Comparison of ENCODE assay signal across 14 mouse cellular contexts in the genomic region with DNA sequence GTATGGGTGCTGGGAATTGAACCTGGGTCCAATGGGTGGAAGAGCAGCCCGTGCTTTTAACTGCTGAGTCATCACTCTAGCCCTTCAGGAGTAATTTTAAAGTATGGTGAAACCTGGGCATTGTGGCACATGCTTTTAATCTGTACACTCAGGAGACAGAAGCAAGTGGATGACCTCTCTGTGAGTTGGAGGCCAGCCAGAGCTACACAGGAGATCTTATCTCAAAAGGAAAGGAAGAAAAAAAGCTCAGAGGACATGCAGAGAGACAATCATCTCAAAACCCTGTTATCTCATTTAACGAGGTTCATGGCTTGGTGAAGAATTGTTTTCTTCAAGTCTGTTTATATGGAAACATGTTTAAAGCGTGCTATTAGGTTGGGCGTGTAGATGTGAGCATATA. TPM values are rescaled to one million over a fixed set of nuclear protein-coding genes. Genes with fewer than 3 reads are reported as not detected.
A peak's percentile ranks its signal among the peaks of the same experiment; 100 is the strongest.
DNase-seq lines count a peak whose midpoint lies in the region; ATAC-seq lines count a peak whose summit lies in the region.
"Had no signal": no experiment of that assay in that cellular context is flagged by ENCODE, and none has a peak within 500 bp of the region (broad histone marks: within the 10 kb centered on the region; RNA-seq: fewer than 3 reads in every experiment).

No protein-coding gene starts in this region.

- DNase-seq in adrenal gland, postnatal 10 days = peak; percentile 40
- no peak for DNase-seq in adrenal gland, adult 18-20 months (ENCODE audit: low spot score in 2 of 2)
- peak; percentile 58 for DNase-seq in 3T3-L1 (ENCODE audit: low read depth, low spot score)
- peak; percentile 78 for DNase-seq in MN1 (ENCODE audit: low spot score)
- peak; percentile 62 for DNase-seq in induced T-regulatory cell, adult 2 months (ENCODE audit: low read depth)
- no peak for DNase-seq in cerebellum, postnatal 4 days (ENCODE audit: low spot score in 2 of 2)
- no peak for DNase-seq in heart, postnatal 4 days
- DNase-seq: cerebellum, adult 2 months; kidney, adult 2 months; liver, embryonic 13.5 days; lung, postnatal 4 days; thymus, postnatal 4 days had no signal

- no peak for ATAC-seq in monocyte, adult 5-6 weeks (replicated peaks; ENCODE audit: insufficient number of reproducible peaks, low FRiP score, low TSS enrichment, poor library complexity, severe bottlenecking)
- ATAC-seq: midbrain, embryonic 15.5 days had no signal

RNA-seq across cellular contexts. Expression of a gene that starts 12.9 kb away (rescaled TPM):
- total RNA-seq in adrenal gland, postnatal 10 days (2021) = 10 to 100 TPM; 48.6 to 54.3 TPM
- 10 to 100 TPM; 57.9 to 75.8 TPM for total RNA-seq in adrenal gland, adult 18-20 months (2021)
- total RNA-seq in heart, postnatal 4 days (2021) = 10 to 100 TPM; 39.1 to 40.9 TPM
- total RNA-seq in monocyte, adult 5-6 weeks (2017) = 37.6 to 41.1 TPM (median 40.2 TPM) in 3 replicates

RNA-seq across cellular contexts. Expression of a gene that starts 32.4 kb away (rescaled TPM):
- total RNA-seq in adrenal gland, postnatal 10 days (2021) = 10 to 100 TPM; 35.6 to 41.5 TPM
- 10 to 100 TPM; 34.7 to 58.1 TPM for total RNA-seq in adrenal gland, adult 18-20 months (2021)
- total RNA-seq in heart, postnatal 4 days (2021) = 10 to 100 TPM; 19.4 to 23.5 TPM
- total RNA-seq in monocyte, adult 5-6 weeks (2017) = 41.1 to 67.6 TPM (median 53.3 TPM) in 3 replicates

RNA-seq across cellular contexts. Expression of a gene that starts 51.4 kb away (rescaled TPM):
- total RNA-seq in adrenal gland, postnatal 10 days (2021) = 10 to 100 TPM; 65.6 to 68.5 TPM
- total RNA-seq in adrenal gland, adult 18-20 months (2021) = 100 to 1,000 TPM; 119 to 126 TPM
- 10 to 100 TPM; 45.6 to 46.4 TPM for total RNA-seq in heart, postnatal 4 days (2021)
- 123 to 159 TPM (median 156 TPM) in 3 replicates for total RNA-seq in monocyte, adult 5-6 weeks (2017)

RNA-seq across cellular contexts. Expression of a gene that starts 51.5 kb away (rescaled TPM):
- 10 to 100 TPM; 17.8 to 21.4 TPM for total RNA-seq in adrenal gland, postnatal 10 days (2021)
- 10 to 100 TPM; 21.1 to 27.8 TPM for total RNA-seq in adrenal gland, adult 18-20 months (2021)
- total RNA-seq in heart, postnatal 4 days (2021) = 10 to 100 TPM in 1 of 2 experiments, 1 to 10 TPM in 1; 9.6 to 11.4 TPM
- total RNA-seq in monocyte, adult 5-6 weeks (2017) = 16.3 to 34.8 TPM (median 16.7 TPM) in 3 replicates

RNA-seq across cellular contexts. Expression of a gene that starts 59.3 kb away (rescaled TPM):
- 1 to 10 TPM; 5.3 to 8.5 TPM for total RNA-seq in adrenal gland, postnatal 10 days (2021)
- total RNA-seq in adrenal gland, adult 18-20 months (2021) = 10 to 100 TPM in 1 of 2 experiments, 1 to 10 TPM in 1; 9.7 to 10.3 TPM
- 1 to 10 TPM; 4.4 to 4.6 TPM for total RNA-seq in heart, postnatal 4 days (2021)
- 0.95 to 4.5 TPM (median 1.5 TPM) in 3 replicates for total RNA-seq in monocyte, adult 5-6 weeks (2017)

Comparison
In these comparisons a context has a peak if more than half of its experiments do, and no peak if none do; other contexts are left out.
1. DNase-seq: peak in adrenal gland, postnatal 10 days (single experiment), 3T3-L1 (single experiment), MN1 (single experiment) and induced T-regulatory cell, adult 2 months (single experiment); none in adrenal gland, adult 18-20 months (0 of 2), cerebellum, postnatal 4 days (0 of 2) and heart, postnatal 4 days (single experiment).